Mouse (Mus musculus): ENCODE measurements around the gene Epha4. TPM values are rescaled to one million over a fixed set of nuclear protein-coding genes. Genes with fewer than 3 reads are reported as not detected.

Gene Epha4
- polyA plus RNA-seq, 1 experiment from 2014 or later: 49.8 TPM

GRCm38 (mm10) chr1:77452721-77453120 is 62.2 kb downstream of the Epha4 start:
- H3K4me3 ChIP-seq: no peak overlapping the region
- peaks cover 10% of the 10 kb centered on the region; the same call in 1 of the 2 replicates for H3K4me1 ChIP-seq (replicated peaks)
- H3K9me3 ChIP-seq: no peaks in the 10 kb centered on the region
- no peaks in the 10 kb centered on the region for H3K36me3 ChIP-seq
- WGBS: 93% methylated on average over 3 of the region's 3 CpGs
- H3K4me2 ChIP-seq: no peak overlapping the region
- no peaks in the 10 kb centered on the region for H3K27me3 ChIP-seq
- no peak overlapping the region for H3K9ac ChIP-seq
- no peak overlapping the region for H3K27ac ChIP-seq (replicated peaks)
- no peak for ATAC-seq (ENCODE audit: low FRiP score, low read depth)

GRCm38 (mm10) chr1:77451541-77451940 is 63.3 kb downstream of the Epha4 start:
- WGBS: 83% methylated on average over 3 of the region's 3 CpGs

GRCm38 (mm10) chr1:77450201-77450600 is 64.7 kb downstream of the Epha4 start:
- H3K9ac ChIP-seq: no peak overlapping the region
- H3K27me3 ChIP-seq: no peaks in the 10 kb centered on the region
- no peaks in the 10 kb centered on the region for H3K9me3 ChIP-seq
- no peaks in the 10 kb centered on the region for H3K36me3 ChIP-seq
- H3K4me3 ChIP-seq: no peak overlapping the region
- no peak for ATAC-seq (ENCODE audit: low FRiP score, low read depth)
- WGBS: 55% methylated on average over 3 of the region's 3 CpGs
- peaks cover 9% of the 10 kb centered on the region for H3K4me1 ChIP-seq (replicated peaks)
- no peak overlapping the region for H3K4me2 ChIP-seq
- no peak overlapping the region for H3K27ac ChIP-seq (replicated peaks)

More at GRCm38 (mm10) chr1:77451541-77451940, 63.3 kb downstream of the Epha4 start:
- no peak overlapping the region for H3K9ac ChIP-seq
- H3K4me1 ChIP-seq (replicated peaks): peaks cover 5% of the 10 kb centered on the region; the same call in 1 of the 2 replicates
- H3K27ac ChIP-seq (replicated peaks): no peak overlapping the region
- H3K4me2 ChIP-seq: no peak overlapping the region
- no peaks in the 10 kb centered on the region for H3K36me3 ChIP-seq
- no peak overlapping the region for H3K4me3 ChIP-seq
- no peaks in the 10 kb centered on the region for H3K27me3 ChIP-seq
- H3K9me3 ChIP-seq: no peaks in the 10 kb centered on the region
- ATAC-seq (ENCODE audit: low FRiP score, low read depth): no peak

GRCm38 (mm10) chr1:77447061-77447614 is 67.8 kb downstream of the Epha4 start:
- Histone ChIP-seq H3K4me3 (no peak overlapping the region), H3K9me3 (no peaks in the 10 kb centered on the region), H3K27me3 (no peaks in the 10 kb centered on the region), H3K4me2 (no peak overlapping the region), H3K27ac (replicated peaks) (no peak overlapping the region), H3K36me3 (no peaks in the 10 kb centered on the region), H3K4me1 (replicated peaks) (peaks cover 22% of the 10 kb centered on the region), H3K9ac (no peak overlapping the region)
- no peak for ATAC-seq (ENCODE audit: low FRiP score, low read depth)
- WGBS: 89% methylated on average over 1 of the region's 1 CpGs

GRCm38 (mm10) chr1:77446438-77446837 is 68.5 kb downstream of the Epha4 start:
- Histone ChIP-seq H3K9ac (no peak overlapping the region), H3K27ac (replicated peaks) (no peak overlapping the region), H3K4me2 (no peak overlapping the region), H3K9me3 (no peaks in the 10 kb centered on the region), H3K4me1 (replicated peaks) (peaks cover 29% of the 10 kb centered on the region), H3K27me3 (no peaks in the 10 kb centered on the region), H3K36me3 (no peaks in the 10 kb centered on the region), H3K4me3 (no peak overlapping the region)
- 70% methylated on average over 12 of the region's 12 CpGs for WGBS
- ATAC-seq (ENCODE audit: low FRiP score, low read depth): no peak

GRCm38 (mm10) chr1:77444648-77445047 is 70.2 kb downstream of the Epha4 start:
- peak overlapping the region; percentile 40; the same call in 1 of the 2 replicates for H3K27ac ChIP-seq (replicated peaks)
- H3K4me2 ChIP-seq: no peak overlapping the region
- no peak overlapping the region for H3K4me3 ChIP-seq
- peaks cover 38% of the 10 kb centered on the region for H3K4me1 ChIP-seq (replicated peaks)
- WGBS: 50% methylated on average over 9 of the region's 9 CpGs
- no peaks in the 10 kb centered on the region for H3K27me3 ChIP-seq
- no peak for ATAC-seq (ENCODE audit: low FRiP score, low read depth)
- H3K9ac ChIP-seq: no peak overlapping the region
- H3K9me3 ChIP-seq: no peaks in the 10 kb centered on the region
- H3K36me3 ChIP-seq: no peaks in the 10 kb centered on the region

GRCm38 (mm10) chr1:77441987-77442386 is 72.9 kb downstream of the Epha4 start:
- ATAC-seq (ENCODE audit: low FRiP score, low read depth): no peak
- Histone ChIP-seq H3K27me3 (no peaks in the 10 kb centered on the region), H3K4me2 (no peak overlapping the region), H3K27ac (replicated peaks) (no peak overlapping the region), H3K36me3 (no peaks in the 10 kb centered on the region), H3K9me3 (no peaks in the 10 kb centered on the region), H3K9ac (no peak overlapping the region), H3K4me1 (replicated peaks) (peaks cover 52% of the 10 kb centered on the region), H3K4me3 (no peak overlapping the region)
- WGBS: 14% methylated on average over 4 of the region's 4 CpGs

- Histone ChIP-seq H3K9me3 (no peaks in the 10 kb centered on the region), H3K4me1 (replicated peaks) (peaks cover 57% of the 10 kb centered on the region), H3K27ac (replicated peaks) (no peak overlapping the region), H3K4me3 (no peak overlapping the region), H3K27me3 (no peaks in the 10 kb centered on the region), H3K36me3 (no peaks in the 10 kb centered on the region), H3K9ac (no peak overlapping the region), H3K4me2 (no peak overlapping the region)
- WGBS: 8% methylated on average over 4 of the region's 4 CpGs
- ATAC-seq (ENCODE audit: low FRiP score, low read depth): no peak
Measured at GRCm38 (mm10) chr1:77441401-77441800, 73.5 kb downstream of the Epha4 start.

GRCm38 (mm10) chr1:77440512-77440911 is 74.4 kb downstream of the Epha4 start:
- ATAC-seq (ENCODE audit: low FRiP score, low read depth): no peak
- no peaks in the 10 kb centered on the region for H3K27me3 ChIP-seq
- H3K9me3 ChIP-seq: no peaks in the 10 kb centered on the region
- no peak overlapping the region for H3K9ac ChIP-seq
- H3K4me2 ChIP-seq: no peak overlapping the region
- 14% methylated on average over 10 of the region's 10 CpGs for WGBS
- H3K4me1 ChIP-seq (replicated peaks): peaks cover 60% of the 10 kb centered on the region
- H3K27ac ChIP-seq (replicated peaks): no peak overlapping the region
- H3K4me3 ChIP-seq: no peak overlapping the region
- no peaks in the 10 kb centered on the region for H3K36me3 ChIP-seq

GRCm38 (mm10) chr1:77439383-77440074 is 75.4 kb downstream of the Epha4 start:
- peaks cover 57% of the 10 kb centered on the region for H3K4me1 ChIP-seq (replicated peaks)

GRCm38 (mm10) chr1:77438639-77439038 is 76.2 kb downstream of the Epha4 start:
- Histone ChIP-seq H3K9ac (no peak overlapping the region), H3K27me3 (no peaks in the 10 kb centered on the region), H3K4me1 (replicated peaks) (peaks cover 53% of the 10 kb centered on the region), H3K36me3 (no peaks in the 10 kb centered on the region), H3K4me3 (no peak overlapping the region), H3K27ac (replicated peaks) (no peak overlapping the region), H3K4me2 (no peak overlapping the region), H3K9me3 (no peaks in the 10 kb centered on the region)
- ATAC-seq (ENCODE audit: low FRiP score, low read depth): no peak
- 80% methylated on average over 4 of the region's 4 CpGs for WGBS

More at GRCm38 (mm10) chr1:77439383-77440074, 75.4 kb downstream of the Epha4 start:
- Histone ChIP-seq H3K4me3 (no peak overlapping the region), H3K9ac (no peak overlapping the region), H3K9me3 (no peaks in the 10 kb centered on the region), H3K36me3 (no peaks in the 10 kb centered on the region), H3K27ac (replicated peaks) (no peak overlapping the region), H3K27me3 (no peaks in the 10 kb centered on the region), H3K4me2 (no peak overlapping the region)
- ATAC-seq (ENCODE audit: low FRiP score, low read depth): no peak
- WGBS: 84% methylated on average over 3 of the region's 3 CpGs

- ATAC-seq (ENCODE audit: low FRiP score, low read depth): no peak
- no peak overlapping the region for H3K27ac ChIP-seq (replicated peaks)
- WGBS: 53% methylated on average over 10 of the region's 10 CpGs
Measured at GRCm38 (mm10) chr1:77437881-77438610, 76.8 kb downstream of the Epha4 start.

More at GRCm38 (mm10) chr1:77437881-77438610, 76.8 kb downstream of the Epha4 start:
- Histone ChIP-seq H3K9ac (no peak overlapping the region), H3K27me3 (no peaks in the 10 kb centered on the region), H3K9me3 (no peaks in the 10 kb centered on the region), H3K36me3 (no peaks in the 10 kb centered on the region), H3K4me3 (no peak overlapping the region), H3K4me1 (replicated peaks) (peaks cover 53% of the 10 kb centered on the region), H3K4me2 (no peak overlapping the region)
